Mouse (Mus musculus) B cell, adult 67 days (primary cell): ENCODE results near the gene Zfp455. TPM values are rescaled to one million over a fixed set of nuclear protein-coding genes. Genes with fewer than 3 reads are reported as not detected.

Source experiments
- total RNA-seq, 2 experiments: library from RNA; stranded (reverse); gene quantifications; 4 replicates each; pipeline ENCODE4 v1.2.4; 2023

The Zfp455 gene
- 1 to 10 TPM; 2.8 to 5.2 TPM for total RNA-seq

GRCm38 (mm10) chr13:67194340-67194894 lies at the start of gene Zfp455:
Zfp455 (plus strand) TSS chr13:67194506.

GRCm38 (mm10) chr13:67172991-67173722 lies 21.1 kb upstream of the Zfp455 start, which contains the start of gene Rsl1:
Rsl1 (plus strand) TSS chr13:67173182.

Other genes with a start within 250 kb of the Zfp455 start
- 1 to 10 TPM; 7.8 to 7.9 TPM for gene Zfp712, start 133.3 kb upstream of the Zfp455 start, total RNA-seq
- gene Zfp708, start 96.5 kb upstream of the Zfp455 start, total RNA-seq = 1 to 10 TPM; 2.2 to 3.5 TPM
- 1 to 10 TPM; 4.0 to 5.8 TPM for gene Gm28557, start 85.9 kb upstream of the Zfp455 start, total RNA-seq
- 1 to 10 TPM in 1 of 2 experiments, under 1 TPM in 1; 0.95 to 1.4 TPM for gene Rslcan18, start 78.2 kb upstream of the Zfp455 start, total RNA-seq
- gene Zfp759, start 72.8 kb upstream of the Zfp455 start, total RNA-seq = 10 to 100 TPM in 1 of 2 experiments, 1 to 10 TPM in 1; 8.9 to 10.7 TPM
- gene Rsl1, start 21.3 kb upstream of the Zfp455 start, total RNA-seq = 10 to 100 TPM; 18.3 to 22.3 TPM
- 1 to 10 TPM; 2.1 to 4.1 TPM for gene Zfp458, start 84.0 kb downstream of the Zfp455 start, total RNA-seq
- 1 to 10 TPM; 1.1 to 5.4 TPM for gene Zfp457, start 112.0 kb downstream of the Zfp455 start, total RNA-seq
- 10 to 100 TPM; 15.0 to 19.8 TPM for gene Zfp595, start 138.1 kb downstream of the Zfp455 start, total RNA-seq
- 1 to 10 TPM; 1.2 to 4.3 TPM for gene Gm28044, start 166.0 kb downstream of the Zfp455 start, total RNA-seq
- gene Zfp953, start 166.1 kb downstream of the Zfp455 start, total RNA-seq = 10 to 100 TPM; 10.2 to 13.3 TPM
- gene Gm28041, start 181.2 kb downstream of the Zfp455 start, total RNA-seq = 1 to 10 TPM; 2.4 to 4.4 TPM
- 10 to 100 TPM; 12.0 to 13.6 TPM for gene Zfp456, start 181.3 kb downstream of the Zfp455 start, total RNA-seq
- 10 to 100 TPM; 17.7 to 23.2 TPM for gene Zfp429, start 205.3 kb downstream of the Zfp455 start, total RNA-seq
- 1 to 10 TPM; 3.4 to 3.5 TPM for gene Zfp459, start 226.9 kb downstream of the Zfp455 start, total RNA-seq